Mouse (Mus musculus) gastrocnemius, postnatal 10 days (tissue): ENCODE data around the gene Bloc1s2. TPM values are rescaled to one million over a fixed set of nuclear protein-coding genes. Genes with fewer than 3 reads are reported as not detected.
"Not testable (repeated sequence)": the region's sequence is repeated elsewhere in the genome, so short reads cannot be mapped to it uniquely, and the experiment has no call there.

Source experiments
- DNase-seq: peaks from one replicate; pipeline ENCODE4 v3.0.0; 2021; ENCODE audit warnings: mixed read lengths
- total RNA-seq, 2 experiments: library from RNA; stranded (reverse); gene quantifications; 2 replicates each; pipeline ENCODE4 v1.2.3; 2021

Bloc1s2 gene
- total RNA-seq, 2 experiments from 2014 or later = 15.8 to 17.8 TPM

DNA sequence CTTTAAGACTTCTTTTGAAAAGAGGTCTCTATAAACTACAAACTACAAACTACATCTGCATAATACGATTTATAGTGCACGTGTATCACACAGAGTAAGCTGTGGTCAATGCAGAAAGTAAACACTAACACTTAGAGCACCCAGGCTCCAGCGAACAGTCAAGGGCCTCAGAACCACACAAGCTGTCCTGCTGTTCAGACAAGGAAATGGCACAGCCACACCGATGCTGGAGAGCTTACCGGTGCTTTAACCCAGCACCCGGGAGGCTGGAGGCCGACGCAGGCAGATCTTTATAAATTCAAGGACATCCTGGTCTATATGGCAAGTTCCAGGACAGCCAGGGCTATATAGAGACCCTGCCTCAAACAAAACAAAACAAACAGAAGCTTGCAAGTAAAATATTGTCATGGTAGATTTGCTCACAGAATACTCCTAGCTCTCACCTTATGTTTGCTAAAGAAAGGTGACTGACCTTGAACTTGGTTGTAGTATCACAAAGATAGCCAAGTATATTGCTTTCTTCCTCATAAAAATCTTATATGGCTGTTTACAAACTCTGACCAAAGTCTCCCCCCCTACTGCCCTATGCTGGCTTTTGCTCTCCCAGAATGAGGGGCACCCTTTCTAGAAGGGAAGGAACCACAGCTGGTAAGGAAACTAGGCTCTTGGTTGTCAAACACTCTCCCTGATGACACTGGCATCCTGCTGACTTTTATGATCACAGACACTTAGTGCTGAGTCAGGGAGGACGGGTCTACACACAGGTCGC is 18.3 kb downstream of the Bloc1s2 start:
- no peak for DNase-seq

GRCm38 (mm10) chr19:44121137-44121536 is 25.1 kb downstream of the Bloc1s2 start:
- DNase-seq = no peak

GRCm38 (mm10) chr19:44120686-44121085 is 25.6 kb downstream of the Bloc1s2 start:
- not testable (repeated sequence) for DNase-seq

- no peak for DNase-seq
Measured at GRCm38 (mm10) chr19:44117793-44118192, 28.5 kb downstream of the Bloc1s2 start.

GRCm38 (mm10) chr19:44111706-44112105 is 34.5 kb downstream of the Bloc1s2 start:
- DNase-seq = no peak

- no peak for DNase-seq
Measured at GRCm38 (mm10) chr19:44110356-44110755, 35.9 kb downstream of the Bloc1s2 start.

- DNase-seq = no peak
Measured at GRCm38 (mm10) chr19:44108996-44109395, 37.2 kb downstream of the Bloc1s2 start.

DNA sequence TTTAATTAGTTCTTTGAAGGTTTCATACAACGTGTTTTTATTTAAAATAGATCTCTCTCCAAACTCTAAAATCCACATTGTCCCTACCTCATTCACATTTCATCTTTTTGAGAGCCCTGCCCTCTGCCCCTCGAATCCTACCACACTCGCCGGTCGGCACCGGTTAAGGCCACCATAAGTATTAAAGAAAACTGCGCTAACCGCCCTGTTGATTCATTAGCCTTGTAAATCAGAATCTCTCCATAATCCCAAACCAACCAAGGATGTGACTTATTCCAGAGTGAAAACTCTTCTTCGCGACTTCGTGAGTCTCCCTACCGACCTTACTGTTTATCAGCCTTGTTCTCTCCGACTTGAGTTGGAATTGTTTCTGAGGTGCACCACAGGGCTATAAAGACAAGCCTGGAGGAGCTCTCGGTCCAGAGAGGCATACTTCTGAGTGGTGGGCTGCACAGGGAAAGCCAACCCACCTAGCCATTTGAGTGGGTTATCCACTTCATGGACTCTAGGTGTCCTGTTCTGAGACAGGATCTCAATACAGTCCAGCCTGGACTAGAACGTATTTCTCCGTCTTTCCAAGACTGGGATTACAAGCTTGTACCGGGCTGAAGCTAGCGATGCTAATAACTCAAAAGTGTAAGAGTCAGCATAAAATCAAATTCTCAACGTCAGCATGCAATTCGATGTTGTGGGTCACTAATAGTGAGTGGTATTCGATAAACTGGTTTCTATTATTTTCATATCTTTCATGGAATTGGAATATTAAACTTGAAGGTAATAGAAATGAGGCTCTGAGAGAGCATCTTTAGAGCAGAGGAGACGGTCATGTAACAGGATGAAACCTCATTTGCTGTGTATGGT is 38.4 kb downstream of the Bloc1s2 start:
- DNase-seq = no peak

DNA sequence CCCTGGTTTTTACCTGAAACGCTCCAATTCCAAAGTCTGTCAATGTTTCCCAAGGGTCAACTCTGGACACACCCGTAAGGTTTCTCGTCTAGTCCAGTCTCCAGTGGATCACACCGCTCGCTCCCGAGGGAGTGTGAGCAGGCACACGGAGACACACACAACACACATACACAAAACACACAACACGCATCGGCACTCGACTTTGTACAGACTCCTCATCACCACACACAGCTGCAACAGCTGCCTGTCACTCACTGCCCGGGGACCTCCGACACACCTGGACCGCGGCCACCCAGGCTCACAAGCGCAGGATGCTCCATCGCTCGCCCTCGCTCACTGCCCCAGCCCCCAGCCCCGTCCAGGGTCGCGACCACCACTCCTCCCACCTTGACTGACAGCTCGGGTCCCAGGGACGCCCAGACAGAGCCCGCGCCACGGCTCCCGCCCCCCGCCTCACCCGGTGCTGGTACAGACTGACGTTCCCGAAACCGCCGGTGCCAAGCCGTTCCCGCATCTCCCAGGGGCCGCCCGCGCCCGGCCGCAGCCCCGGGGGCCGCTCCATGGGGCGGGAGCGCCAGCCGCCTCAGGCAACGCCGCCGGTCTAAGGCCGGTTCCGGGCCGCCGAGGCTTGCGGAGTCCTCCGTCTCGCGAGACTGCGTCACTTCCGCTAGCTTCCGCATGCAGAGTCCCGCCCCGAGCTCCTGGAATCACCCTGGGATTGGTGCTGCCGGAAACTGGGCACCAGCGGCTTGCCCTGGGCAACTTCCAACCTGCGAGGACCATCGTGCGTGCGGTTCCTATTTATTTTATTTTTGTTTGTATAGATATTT is 39.2 kb downstream of the Bloc1s2 start, which contains the start of gene Chuk:
Gene Chuk (minus strand): TSS at position 650 of the 830 bp plus-strand sequence.
- peak; percentile 98 for DNase-seq

GRCm38 (mm10) chr19:44104393-44104792 is 41.9 kb downstream of the Bloc1s2 start:
- DNase-seq = no peak

DNA sequence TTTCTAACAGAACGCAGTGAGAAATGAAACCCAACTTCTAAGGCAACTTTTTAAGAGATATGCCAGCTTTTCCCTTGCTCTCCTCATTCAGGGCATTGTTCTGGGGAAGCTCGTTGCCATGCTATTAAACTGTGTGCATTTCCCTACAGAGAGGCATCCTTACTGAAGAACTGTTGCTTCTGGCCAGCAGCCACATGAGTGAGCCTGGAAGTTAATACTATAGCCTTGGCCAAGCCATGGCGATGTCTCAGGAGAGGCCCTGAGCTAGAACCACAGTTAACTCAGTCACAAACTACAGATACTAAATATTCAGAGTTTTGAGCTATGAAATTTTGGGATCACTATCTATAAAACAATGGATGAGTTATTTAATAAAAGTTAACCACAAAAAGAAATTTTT is 43.2 kb downstream of the Bloc1s2 start:
- no peak for DNase-seq

DNA sequence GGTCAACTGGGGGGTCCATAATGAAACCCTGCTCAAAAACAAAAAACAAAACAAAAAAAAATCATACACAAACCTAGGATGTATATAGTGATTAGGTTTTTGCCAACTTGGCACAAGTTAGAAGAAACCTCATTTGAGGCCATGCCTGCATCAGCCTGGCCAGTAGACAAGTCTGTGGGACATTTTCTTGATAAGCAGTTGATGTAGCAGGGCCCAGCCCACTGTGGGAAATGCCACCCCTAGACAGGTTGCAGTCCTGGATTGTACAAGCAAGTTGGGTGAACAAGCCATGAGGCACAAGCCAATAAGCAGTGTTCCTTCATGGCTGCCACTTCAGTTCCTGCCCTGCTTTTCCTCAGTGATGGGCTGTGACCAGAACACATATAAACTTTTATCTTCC is 45.4 kb downstream of the Bloc1s2 start:
- no peak for DNase-seq

Other genes starting within 250 kb of the Bloc1s2 start
- gene Dnmbp, start 206.3 kb downstream of the Bloc1s2 start, total RNA-seq = 10 to 100 TPM; 12.8 to 16.3 TPM
- gene Cpn1, start 159.9 kb downstream of the Bloc1s2 start, total RNA-seq = not detected
- not detected for gene Cyp2c23, start 117.2 kb downstream of the Bloc1s2 start, total RNA-seq
- 1 to 10 TPM; 5.6 to 8.3 TPM for gene Erlin1, start 76.7 kb downstream of the Bloc1s2 start, total RNA-seq
- gene Chuk, start 39.0 kb downstream of the Bloc1s2 start, total RNA-seq = 10 to 100 TPM; 21.6 TPM
- gene Cwf19l1, start 10.6 kb downstream of the Bloc1s2 start, total RNA-seq = 1 to 10 TPM; 7.7 to 8.7 TPM
- not detected for gene Pkd2l1, start 46.0 kb upstream of the Bloc1s2 start, total RNA-seq
- gene Scd3, start 56.8 kb upstream of the Bloc1s2 start, total RNA-seq = not detected
- 10 to 100 TPM; 55.2 to 56.7 TPM for gene Scd2, start 147.2 kb upstream of the Bloc1s2 start, total RNA-seq
- under 1 TPM; 0.33 to 0.61 TPM for gene Scd4, start 186.6 kb upstream of the Bloc1s2 start, total RNA-seq